Mouse (Mus musculus) cerebellum, postnatal 10 days (tissue): Measurements from ENCODE around the gene Cyp4x1.

Source experiments
- DNase-seq, 2 experiments: peaks; one replicate each; pipeline ENCODE4 v3.0.0; 2021; ENCODE audit warnings: mixed read lengths in 2 of 2

The Cyp4x1 gene

GRCm38 (mm10) chr4:115056371-115056920 is 77.6 kb downstream of the Cyp4x1 start, which contains the start of gene Tal1:
Tal1 (plus strand) TSS chr4:115056426.
- peak; percentile 50 to 55 for DNase-seq
